Mouse (Mus musculus) E14TG2a.4 (cell line): Measurements from ENCODE around the gene Ndufb7.

Experiments
- CTCF ChIP-seq: conservative IDR thresholded peaks from 2 replicates; pipeline ENCODE4 v1.5.1; 2014; ENCODE audit warnings: low read length
- NANOG ChIP-seq: IDR thresholded peaks from 2 replicates; pipeline ENCODE4 v1.6.1; 2014; ENCODE audit warnings: borderline replicate concordance, low read length, mixed read lengths
- POU5F1 ChIP-seq: IDR thresholded peaks from 2 replicates; pipeline ENCODE4 v1.6.1; 2014; ENCODE audit warnings: low read length, borderline replicate concordance

DNA sequence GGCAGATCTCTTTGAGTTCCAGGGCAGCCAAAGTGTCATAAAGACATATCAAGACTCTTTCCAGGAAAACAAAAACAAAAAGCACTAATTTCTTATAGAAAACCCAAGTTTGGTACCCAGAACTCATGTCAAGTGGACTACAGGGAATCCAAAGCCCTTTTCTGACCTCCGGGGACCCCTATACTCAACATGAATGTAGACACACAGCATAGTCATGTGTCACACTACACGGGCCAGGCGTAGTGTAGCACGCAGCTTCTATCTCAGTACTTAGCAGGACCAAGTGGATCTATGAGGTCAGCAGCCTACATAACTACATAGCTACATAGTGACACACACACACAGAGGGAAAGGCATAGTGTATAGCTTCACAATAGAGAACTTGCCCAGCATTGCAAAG lies 47.2 kb downstream of the Ndufb7 start:
- TF ChIP-seq CTCF (no peak), POU5F1 (no peak), NANOG (no peak)
